Mouse (Mus musculus): ENCODE results near the gene Ptrh2. TPM values are rescaled to one million over a fixed set of nuclear protein-coding genes. Genes with fewer than 3 reads are reported as not detected.

The Ptrh2 gene
- polyA plus RNA-seq, 1 experiment from 2014 or later = 44.8 TPM

DNA sequence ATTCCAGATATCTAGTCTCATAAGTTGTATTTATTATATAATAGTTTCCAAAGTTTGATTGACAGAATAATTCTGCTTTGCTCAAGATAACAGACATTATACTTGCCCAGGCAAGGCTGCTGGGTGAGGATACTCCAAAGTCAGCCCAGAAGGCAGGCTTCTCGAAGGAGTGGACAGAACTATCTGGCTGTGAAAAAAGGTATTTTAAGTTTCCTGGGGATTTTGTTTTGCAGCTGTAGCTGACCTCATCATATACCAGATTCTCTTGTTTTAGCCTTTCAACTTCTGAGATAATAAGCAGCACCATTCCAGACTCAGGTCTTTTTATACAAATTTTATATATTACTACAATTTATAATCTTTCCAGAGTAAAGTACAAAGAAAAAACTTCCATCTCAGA, 34.2 kb upstream of the Ptrh2 start:
- no peak for ATAC-seq (replicated peaks; ENCODE audit: low FRiP score)
- no peak overlapping the region for H3K9ac ChIP-seq (ENCODE audit: low read length)
- H3K36me3 ChIP-seq (ENCODE audit: control insufficient read depth, insufficient read depth, low read length) = no peaks in the 10 kb centered on the region
- no peaks in the 10 kb centered on the region for H3K4me1 ChIP-seq (replicated peaks; ENCODE audit: control insufficient read depth, insufficient read depth, low read length)
- H3K9me3 ChIP-seq (ENCODE audit: control insufficient read depth, low read length) = no peaks in the 10 kb centered on the region
- H3K4me2 ChIP-seq (ENCODE audit: low read depth, low read length, severe bottlenecking) = no peak overlapping the region
- WGBS = 79% methylated on average over 1 of the region's 1 CpGs
- H3K4me3 ChIP-seq (ENCODE audit: low read depth, low read length) = no peak overlapping the region
- no peaks in the 10 kb centered on the region for H3K27me3 ChIP-seq (ENCODE audit: control insufficient read depth, insufficient read depth, low read length)
- H3K27ac ChIP-seq (ENCODE audit: low read depth, low read length) = no peak overlapping the region
- DNase-seq (ENCODE audit: low spot score) = no peak

DNA sequence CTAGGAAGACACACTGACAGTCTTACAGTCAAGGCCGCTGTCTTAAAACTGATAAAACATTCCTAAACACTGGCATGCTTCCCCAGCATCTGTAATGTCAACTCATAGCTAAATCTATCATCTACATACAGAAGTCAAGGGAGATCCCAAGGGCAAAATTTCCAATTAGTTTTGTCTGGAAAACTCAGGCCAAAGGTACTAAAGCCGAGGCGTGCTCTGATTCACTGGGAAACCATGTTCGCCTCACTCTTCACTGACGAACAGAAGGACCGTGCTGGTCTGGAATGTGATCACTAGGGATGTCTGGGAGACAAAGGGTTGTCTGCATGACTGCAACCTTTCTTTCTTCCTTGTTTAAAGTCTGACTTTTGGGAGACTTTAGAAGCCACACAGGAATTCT, 33.1 kb upstream of the Ptrh2 start:
- no peak for DNase-seq (ENCODE audit: low spot score)
- no peak for ATAC-seq (replicated peaks; ENCODE audit: low FRiP score)
- Histone ChIP-seq H3K36me3 (ENCODE audit: control insufficient read depth, insufficient read depth, low read length) (no peaks in the 10 kb centered on the region), H3K9me3 (ENCODE audit: control insufficient read depth, low read length) (no peaks in the 10 kb centered on the region), H3K4me2 (ENCODE audit: low read depth, low read length, severe bottlenecking) (no peak overlapping the region), H3K9ac (ENCODE audit: low read length) (no peak overlapping the region), H3K27me3 (ENCODE audit: control insufficient read depth, insufficient read depth, low read length) (no peaks in the 10 kb centered on the region), H3K4me1 (replicated peaks; ENCODE audit: control insufficient read depth, insufficient read depth, low read length) (no peaks in the 10 kb centered on the region), H3K4me3 (ENCODE audit: low read depth, low read length) (no peak overlapping the region), H3K27ac (ENCODE audit: low read depth, low read length) (no peak overlapping the region)
- WGBS = 65% methylated on average over 6 of the region's 6 CpGs

DNA sequence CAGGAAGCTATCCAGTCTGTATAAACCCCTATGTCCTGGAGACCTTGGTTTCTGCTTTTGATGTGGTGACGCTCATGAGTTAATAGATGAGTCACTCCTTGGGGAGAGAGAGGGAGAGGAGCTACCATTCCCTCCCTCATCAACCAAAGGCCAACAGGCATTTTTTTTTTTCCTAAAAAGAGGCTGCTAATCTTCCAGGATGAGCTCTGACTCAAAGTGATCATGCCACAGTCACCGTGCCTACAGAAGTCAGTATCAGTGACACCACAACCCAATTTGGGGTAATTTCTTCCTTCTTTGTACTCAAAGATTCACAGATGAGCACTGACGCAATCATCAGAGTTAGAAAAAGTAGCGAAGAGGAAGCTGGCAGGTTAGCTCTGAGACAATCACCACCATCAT, 31.2 kb upstream of the Ptrh2 start:
- no peak overlapping the region for H3K4me3 ChIP-seq (ENCODE audit: low read depth, low read length)
- no peak overlapping the region for H3K9ac ChIP-seq (ENCODE audit: low read length)
- no peaks in the 10 kb centered on the region for H3K9me3 ChIP-seq (ENCODE audit: control insufficient read depth, low read length)
- no peak overlapping the region for H3K4me2 ChIP-seq (ENCODE audit: low read depth, low read length, severe bottlenecking)
- no peaks in the 10 kb centered on the region for H3K27me3 ChIP-seq (ENCODE audit: control insufficient read depth, insufficient read depth, low read length)
- no peaks in the 10 kb centered on the region for H3K4me1 ChIP-seq (replicated peaks; ENCODE audit: control insufficient read depth, insufficient read depth, low read length)
- no peak for DNase-seq (ENCODE audit: low spot score)
- no peaks in the 10 kb centered on the region for H3K36me3 ChIP-seq (ENCODE audit: control insufficient read depth, insufficient read depth, low read length)
- no peak overlapping the region for H3K27ac ChIP-seq (ENCODE audit: low read depth, low read length)
- ATAC-seq (replicated peaks; ENCODE audit: low FRiP score) = no peak
- WGBS = 93% methylated on average over 4 of the region's 4 CpGs

DNA sequence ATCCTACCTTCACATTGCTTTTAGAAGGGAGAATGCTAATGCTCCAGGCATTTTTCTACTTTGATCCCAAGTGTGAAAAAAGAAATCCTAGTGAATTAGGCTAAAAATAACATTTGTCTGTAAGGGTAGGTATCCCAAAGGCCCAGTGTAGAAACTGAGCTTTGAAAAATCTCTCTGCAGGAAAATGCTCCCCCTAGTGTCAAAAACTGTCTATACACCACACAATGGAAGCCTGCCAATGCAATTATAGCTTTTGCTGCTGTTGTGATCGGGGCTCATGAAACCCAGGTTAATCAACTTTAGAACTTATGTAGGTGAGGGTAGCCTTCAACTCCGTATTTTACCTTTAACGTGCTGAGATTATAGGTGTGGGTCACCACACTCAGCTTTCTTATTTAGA, 30.3 kb upstream of the Ptrh2 start:
- H3K27ac ChIP-seq (ENCODE audit: low read depth, low read length) = no peak overlapping the region
- H3K9me3 ChIP-seq (ENCODE audit: control insufficient read depth, low read length) = no peaks in the 10 kb centered on the region
- H3K4me3 ChIP-seq (ENCODE audit: low read depth, low read length) = no peak overlapping the region
- no peaks in the 10 kb centered on the region for H3K36me3 ChIP-seq (ENCODE audit: control insufficient read depth, insufficient read depth, low read length)
- no peaks in the 10 kb centered on the region for H3K27me3 ChIP-seq (ENCODE audit: control insufficient read depth, insufficient read depth, low read length)
- 50% methylated on average over 3 of the region's 3 CpGs for WGBS
- H3K4me1 ChIP-seq (replicated peaks; ENCODE audit: control insufficient read depth, insufficient read depth, low read length) = no peaks in the 10 kb centered on the region
- no peak for ATAC-seq (replicated peaks; ENCODE audit: low FRiP score)
- no peak for DNase-seq (ENCODE audit: low spot score)
- no peak overlapping the region for H3K9ac ChIP-seq (ENCODE audit: low read length)
- H3K4me2 ChIP-seq (ENCODE audit: low read depth, low read length, severe bottlenecking) = no peak overlapping the region

DNA sequence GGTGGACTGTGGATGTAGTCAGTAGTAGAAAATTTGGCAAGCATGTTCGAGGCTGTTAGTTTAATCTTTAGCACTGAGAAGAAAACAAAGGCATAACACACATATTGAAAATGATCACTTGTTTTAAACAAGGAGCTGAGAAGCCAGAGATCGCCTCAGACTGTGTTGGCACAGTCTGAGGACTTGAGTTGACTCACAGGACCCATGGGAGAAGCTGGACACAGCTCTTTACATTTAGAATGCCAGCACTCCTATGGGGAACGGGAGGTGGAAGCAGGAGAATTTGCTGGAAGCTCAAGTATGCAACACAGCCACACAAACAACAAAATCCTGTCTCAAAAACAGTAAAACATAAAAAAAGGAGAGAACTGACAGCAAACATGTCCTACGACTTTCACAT, 29.7 kb upstream of the Ptrh2 start:
- 88% methylated on average over 4 of the region's 4 CpGs for WGBS
- H3K27ac ChIP-seq (ENCODE audit: low read depth, low read length) = no peak overlapping the region
- H3K9me3 ChIP-seq (ENCODE audit: control insufficient read depth, low read length) = no peaks in the 10 kb centered on the region
- no peaks in the 10 kb centered on the region for H3K4me1 ChIP-seq (replicated peaks; ENCODE audit: control insufficient read depth, insufficient read depth, low read length)
- no peak overlapping the region for H3K4me3 ChIP-seq (ENCODE audit: low read depth, low read length)
- no peak overlapping the region for H3K9ac ChIP-seq (ENCODE audit: low read length)
- no peaks in the 10 kb centered on the region for H3K36me3 ChIP-seq (ENCODE audit: control insufficient read depth, insufficient read depth, low read length)
- H3K27me3 ChIP-seq (ENCODE audit: control insufficient read depth, insufficient read depth, low read length) = no peaks in the 10 kb centered on the region
- no peak overlapping the region for H3K4me2 ChIP-seq (ENCODE audit: low read depth, low read length, severe bottlenecking)
- ATAC-seq (replicated peaks; ENCODE audit: low FRiP score) (no peak), DNase-seq (ENCODE audit: low spot score) (no peak)

DNA sequence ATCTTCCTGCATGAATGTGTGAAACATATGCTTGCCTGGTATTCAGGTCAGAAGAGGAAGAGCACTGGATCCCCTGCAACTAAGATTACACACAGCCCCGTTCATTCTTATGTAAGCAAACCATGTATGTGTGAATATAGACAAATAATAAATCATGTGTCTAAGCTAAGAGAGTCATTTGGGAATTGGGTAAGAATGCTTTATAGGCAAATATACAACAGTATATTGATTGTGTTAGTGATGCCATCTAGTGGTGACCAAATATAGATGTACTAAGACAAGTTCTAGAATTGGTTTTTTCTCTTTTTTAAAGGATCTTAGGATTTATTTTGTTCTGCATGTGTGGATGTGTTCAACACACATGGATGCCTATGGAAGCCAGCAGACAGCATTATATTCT, 28.1 kb upstream of the Ptrh2 start:
- no peaks in the 10 kb centered on the region for H3K4me1 ChIP-seq (replicated peaks; ENCODE audit: control insufficient read depth, insufficient read depth, low read length)
- DNase-seq (ENCODE audit: low spot score) (no peak), ATAC-seq (replicated peaks; ENCODE audit: low FRiP score) (no peak)

DNA sequence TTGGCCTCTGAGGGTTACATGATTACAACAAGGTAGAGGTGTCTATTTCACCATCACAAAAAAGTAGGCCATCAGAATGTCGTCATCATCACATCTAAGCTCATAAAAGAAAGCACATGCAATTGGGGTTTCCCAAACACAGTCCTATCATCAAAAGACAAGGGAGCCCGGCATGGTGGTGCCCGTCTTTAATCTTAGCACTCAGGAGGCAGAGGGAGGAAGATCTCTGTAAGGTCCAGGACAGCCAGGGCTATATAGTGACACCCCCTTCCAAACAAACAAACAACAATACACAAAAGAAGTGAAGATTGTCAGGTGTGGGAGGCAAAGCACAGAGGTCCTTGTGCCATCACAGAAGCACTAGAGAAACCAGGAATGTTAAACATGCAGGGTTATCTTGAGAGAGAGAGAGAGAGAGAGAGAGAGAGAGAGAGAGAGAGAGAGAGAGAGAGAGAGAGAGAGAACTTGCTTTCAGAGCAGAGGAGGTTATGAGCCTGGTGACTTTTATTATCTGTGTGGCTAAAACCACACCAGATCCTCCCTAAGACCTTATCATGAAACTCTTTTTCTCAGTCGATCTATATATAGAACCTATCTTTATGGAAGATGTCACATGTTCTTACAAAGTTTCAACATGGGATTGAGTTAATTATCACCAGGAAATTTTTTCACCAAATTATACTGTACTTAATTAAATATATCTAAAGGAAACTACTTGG, 26.8 kb upstream of the Ptrh2 start:
- Histone ChIP-seq H3K4me3 (ENCODE audit: low read depth, low read length) (no peak overlapping the region), H3K27ac (ENCODE audit: low read depth, low read length) (no peak overlapping the region), H3K4me2 (ENCODE audit: low read depth, low read length, severe bottlenecking) (no peak overlapping the region), H3K9ac (ENCODE audit: low read length) (no peak overlapping the region), H3K4me1 (replicated peaks; ENCODE audit: control insufficient read depth, insufficient read depth, low read length) (no peaks in the 10 kb centered on the region), H3K9me3 (ENCODE audit: control insufficient read depth, low read length) (no peaks in the 10 kb centered on the region), H3K27me3 (ENCODE audit: control insufficient read depth, insufficient read depth, low read length) (no peaks in the 10 kb centered on the region), H3K36me3 (ENCODE audit: control insufficient read depth, insufficient read depth, low read length) (no peaks in the 10 kb centered on the region; the same call in 1 of the 2 replicates)
- WGBS = 87% methylated on average over 4 of the region's 4 CpGs
- no peak for DNase-seq (ENCODE audit: low spot score)
- ATAC-seq (replicated peaks; ENCODE audit: low FRiP score) = no peak

More for the DNA sequence above, 28.1 kb upstream of the Ptrh2 start:
- Histone ChIP-seq H3K9me3 (ENCODE audit: control insufficient read depth, low read length) (no peaks in the 10 kb centered on the region), H3K4me3 (ENCODE audit: low read depth, low read length) (no peak overlapping the region), H3K36me3 (ENCODE audit: control insufficient read depth, insufficient read depth, low read length) (no peaks in the 10 kb centered on the region; the same call in 1 of the 2 replicates), H3K27ac (ENCODE audit: low read depth, low read length) (no peak overlapping the region), H3K9ac (ENCODE audit: low read length) (no peak overlapping the region), H3K27me3 (ENCODE audit: control insufficient read depth, insufficient read depth, low read length) (no peaks in the 10 kb centered on the region), H3K4me2 (ENCODE audit: low read depth, low read length, severe bottlenecking) (no peak overlapping the region)
- WGBS = 82% methylated on average over 1 of the region's 1 CpGs

DNA sequence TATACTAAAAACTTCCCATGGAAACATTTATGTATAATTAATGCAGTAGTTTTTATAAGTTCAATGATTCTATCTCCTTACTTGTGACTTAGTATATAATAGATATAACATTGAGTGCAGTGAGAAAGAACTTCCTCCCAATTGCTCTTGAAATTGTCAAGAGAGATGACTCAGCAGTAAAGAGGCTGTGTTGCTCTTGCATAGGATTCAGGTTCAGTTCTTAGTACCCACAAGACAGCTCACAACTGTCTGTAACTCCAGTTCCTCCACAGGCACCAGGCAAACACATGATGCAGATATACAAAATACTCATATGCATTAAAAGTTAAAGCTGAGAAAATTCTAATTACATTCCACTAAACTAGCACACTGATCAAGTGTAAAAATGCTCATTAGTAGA, 25.9 kb upstream of the Ptrh2 start:
- ATAC-seq (replicated peaks; ENCODE audit: low FRiP score) (no peak), DNase-seq (ENCODE audit: low spot score) (no peak)
- Histone ChIP-seq H3K4me1 (replicated peaks; ENCODE audit: control insufficient read depth, insufficient read depth, low read length) (no peaks in the 10 kb centered on the region), H3K27ac (ENCODE audit: low read depth, low read length) (no peak overlapping the region), H3K4me2 (ENCODE audit: low read depth, low read length, severe bottlenecking) (no peak overlapping the region), H3K36me3 (ENCODE audit: control insufficient read depth, insufficient read depth, low read length) (no peaks in the 10 kb centered on the region; the same call in 1 of the 2 replicates), H3K9ac (ENCODE audit: low read length) (no peak overlapping the region), H3K27me3 (ENCODE audit: control insufficient read depth, insufficient read depth, low read length) (no peaks in the 10 kb centered on the region), H3K9me3 (ENCODE audit: control insufficient read depth, low read length) (no peaks in the 10 kb centered on the region), H3K4me3 (ENCODE audit: low read depth, low read length) (no peak overlapping the region)

Measured in forebrain, embryonic 11.5 days (tissue).